Mouse (Mus musculus): ENCODE data around the gene Sobp. TPM values are rescaled to one million over a fixed set of nuclear protein-coding genes. Genes with fewer than 3 reads are reported as not detected.
A peak's percentile ranks its signal among the peaks of the same experiment; 100 is the strongest.

The Sobp gene
- polyA plus RNA-seq, 2 experiments: 0.01 TPM; not detected in 1

- Histone ChIP-seq H3K27me3 (ENCODE audit: control insufficient read depth, insufficient read depth, low read length) (no peaks in the 10 kb centered on the region; the same call in 1 of the 2 replicates), H3K4me1 (replicated peaks; ENCODE audit: control insufficient read depth in 2 of 2, insufficient read depth in 2 of 2, low read length in 1 of 2) (no peaks in the 10 kb centered on the region), H3K27ac (no peak overlapping the region), H3K9me3 (ENCODE audit: control insufficient read depth, low read length) (no peaks in the 10 kb centered on the region), H3K36me3 (replicated peaks; ENCODE audit: control insufficient read depth, insufficient read depth, low read depth) (no peaks in the 10 kb centered on the region), H3K9ac (replicated peaks) (no peak overlapping the region), H3K4me3 (ENCODE audit: insufficient read depth in 1 of 2, low read depth in 2 of 2, low read length in 2 of 2) (no peak overlapping the region), H3K4me2 (ENCODE audit: low read depth) (no peak overlapping the region)
- ATAC-seq (ENCODE audit: insufficient read depth) (no peak), DNase-seq (ENCODE audit: low read depth in 3 of 3, low spot score in 3 of 3) (no peak)
- TF ChIP-seq EP300 (IDR thresholded peaks at IDR 0.05; ENCODE audit: low read depth) (no peak), CTCF (IDR thresholded peaks at IDR 0.05; ENCODE audit: low read depth) (peak; percentile 56)
- 15% methylated on average over 6 of the region's 6 CpGs for WGBS (ENCODE audit: insufficient replicate concordance)
Measured at GRCm38 (mm10) chr10:42987594-42988052, 186.7 kb downstream of the Sobp start.

GRCm38 (mm10) chr10:42984886-42985285 is 189.4 kb downstream of the Sobp start:
- Histone ChIP-seq H3K27ac (no peak overlapping the region), H3K27me3 (ENCODE audit: control insufficient read depth, insufficient read depth, low read length) (no peaks in the 10 kb centered on the region), H3K9me3 (ENCODE audit: control insufficient read depth, low read length) (no peaks in the 10 kb centered on the region), H3K4me1 (replicated peaks; ENCODE audit: control insufficient read depth in 2 of 2, insufficient read depth in 2 of 2, low read length in 1 of 2) (no peaks in the 10 kb centered on the region), H3K4me2 (ENCODE audit: low read depth) (no peak overlapping the region), H3K36me3 (replicated peaks; ENCODE audit: control insufficient read depth, insufficient read depth, low read depth) (no peaks in the 10 kb centered on the region), H3K9ac (replicated peaks) (no peak overlapping the region), H3K4me3 (ENCODE audit: insufficient read depth in 1 of 2, low read depth in 2 of 2, low read length in 2 of 2) (no peak overlapping the region)
- TF ChIP-seq CTCF (IDR thresholded peaks at IDR 0.05; ENCODE audit: low read depth) (no peak), EP300 (IDR thresholded peaks at IDR 0.05; ENCODE audit: low read depth) (no peak)
- DNase-seq (ENCODE audit: low read depth in 3 of 3, low spot score in 3 of 3): no peak
- 37% methylated on average over 4 of the region's 4 CpGs for WGBS (ENCODE audit: insufficient replicate concordance)
- no peak for ATAC-seq (ENCODE audit: insufficient read depth)

- Histone ChIP-seq H3K27ac (no peak overlapping the region), H3K27me3 (ENCODE audit: control insufficient read depth, insufficient read depth, low read length) (no peaks in the 10 kb centered on the region), H3K9ac (replicated peaks) (no peak overlapping the region), H3K9me3 (ENCODE audit: control insufficient read depth, low read length) (no peaks in the 10 kb centered on the region), H3K4me2 (ENCODE audit: low read depth) (no peak overlapping the region), H3K4me3 (ENCODE audit: insufficient read depth in 1 of 2, low read depth in 2 of 2, low read length in 2 of 2) (no peak overlapping the region), H3K36me3 (replicated peaks; ENCODE audit: control insufficient read depth, insufficient read depth, low read depth) (no peaks in the 10 kb centered on the region), H3K4me1 (replicated peaks; ENCODE audit: control insufficient read depth in 2 of 2, insufficient read depth in 2 of 2, low read length in 1 of 2) (no peaks in the 10 kb centered on the region)
- ATAC-seq (ENCODE audit: insufficient read depth) (no peak), DNase-seq (ENCODE audit: low read depth in 3 of 3, low spot score in 3 of 3) (no peak)
- WGBS (ENCODE audit: insufficient replicate concordance): 56% methylated on average over 7 of the region's 7 CpGs
- TF ChIP-seq CTCF (IDR thresholded peaks at IDR 0.05; ENCODE audit: low read depth) (no peak), EP300 (IDR thresholded peaks at IDR 0.05; ENCODE audit: low read depth) (no peak)
Measured at GRCm38 (mm10) chr10:42980999-42981757, 193.2 kb downstream of the Sobp start.

- TF ChIP-seq EP300 (IDR thresholded peaks at IDR 0.05; ENCODE audit: low read depth): no peak
- no peak for TF ChIP-seq CTCF (IDR thresholded peaks at IDR 0.05; ENCODE audit: low read depth)
- H3K4me3 ChIP-seq (ENCODE audit: insufficient read depth in 1 of 2, low read depth in 2 of 2, low read length in 2 of 2): no peak overlapping the region
- no peak overlapping the region for H3K27ac ChIP-seq
- no peak overlapping the region for H3K4me2 ChIP-seq (ENCODE audit: low read depth)
- H3K9ac ChIP-seq (replicated peaks): no peak overlapping the region
- WGBS (ENCODE audit: insufficient replicate concordance): 53% methylated on average over 3 of the region's 3 CpGs
- H3K36me3 ChIP-seq (replicated peaks; ENCODE audit: control insufficient read depth, insufficient read depth, low read depth): no peaks in the 10 kb centered on the region
- no peak for ATAC-seq (ENCODE audit: insufficient read depth)
- no peaks in the 10 kb centered on the region for H3K27me3 ChIP-seq (ENCODE audit: control insufficient read depth, insufficient read depth, low read length)
- no peak for DNase-seq (ENCODE audit: low read depth in 3 of 3, low spot score in 3 of 3)
- H3K4me1 ChIP-seq (replicated peaks; ENCODE audit: control insufficient read depth in 2 of 2, insufficient read depth in 2 of 2, low read length in 1 of 2): no peaks in the 10 kb centered on the region
- H3K9me3 ChIP-seq (ENCODE audit: control insufficient read depth, low read length): no peaks in the 10 kb centered on the region
Measured at GRCm38 (mm10) chr10:42978346-42978745, 196.0 kb downstream of the Sobp start.

GRCm38 (mm10) chr10:42976577-42976976 is 197.8 kb downstream of the Sobp start:
- Histone ChIP-seq H3K9ac (replicated peaks) (no peak overlapping the region), H3K36me3 (replicated peaks; ENCODE audit: control insufficient read depth, insufficient read depth, low read depth) (no peaks in the 10 kb centered on the region), H3K27me3 (ENCODE audit: control insufficient read depth, insufficient read depth, low read length) (no peaks in the 10 kb centered on the region), H3K4me3 (ENCODE audit: insufficient read depth in 1 of 2, low read depth in 2 of 2, low read length in 2 of 2) (no peak overlapping the region), H3K4me1 (replicated peaks; ENCODE audit: control insufficient read depth in 2 of 2, insufficient read depth in 2 of 2, low read length in 1 of 2) (no peaks in the 10 kb centered on the region), H3K4me2 (ENCODE audit: low read depth) (no peak overlapping the region), H3K27ac (no peak overlapping the region), H3K9me3 (ENCODE audit: control insufficient read depth, low read length) (no peaks in the 10 kb centered on the region)
- DNase-seq (ENCODE audit: low read depth in 3 of 3, low spot score in 3 of 3) (no peak), ATAC-seq (ENCODE audit: insufficient read depth) (no peak)
- TF ChIP-seq EP300 (IDR thresholded peaks at IDR 0.05; ENCODE audit: low read depth) (no peak), CTCF (IDR thresholded peaks at IDR 0.05; ENCODE audit: low read depth) (no peak)
- 54% methylated on average over 6 of the region's 6 CpGs for WGBS (ENCODE audit: insufficient replicate concordance)

Data from liver, embryonic 14.5 days (tissue).